Mouse (Mus musculus) cerebellum, adult 2 months (tissue): ENCODE measurements around the gene Tpt1. TPM values are rescaled to one million over a fixed set of nuclear protein-coding genes. Genes with fewer than 3 reads are reported as not detected.

Experiments used
- DNase-seq, 2 experiments: peaks; one replicate each; pipeline ENCODE4 v3.0.0; 2021
- H3K27ac ChIP-seq: fragments of 200-500 bp; 2 replicates; pipeline ENCODE4 v1.5.1; 2012; ENCODE audit warnings: low read length, control low read depth, inconsistent platforms; ENCODE audit not compliant: insufficient read depth
- H3K27me3 ChIP-seq: fragments of 200-500 bp; 2 replicates; pipeline ENCODE4 v1.6.1; 2012; ENCODE audit warnings: inconsistent platforms, mild to moderate bottlenecking, low read length, moderate library complexity; ENCODE audit not compliant: control insufficient read depth, insufficient read depth
- H3K4me1 ChIP-seq: fragments of 200-500 bp; 2 replicates; pipeline ENCODE4 v1.6.1; 2011; ENCODE audit warnings: low read length; ENCODE audit not compliant: control insufficient read depth, insufficient read depth
- H3K4me3 ChIP-seq: fragments of 200-500 bp; replicated peaks from 2 replicates; pipeline ENCODE3; 2011; ENCODE audit warnings: mild to moderate bottlenecking, low read depth, low read length, control low read depth; ENCODE audit not compliant: insufficient read depth
- CTCF ChIP-seq: fragments of 200-500 bp; IDR thresholded peaks from 2 replicates; pipeline ENCODE4 v1.5.1; 2011; ENCODE audit warnings: low read depth, mild to moderate bottlenecking, control low read depth, low read length, moderate library complexity, borderline replicate concordance; ENCODE audit not compliant: insufficient read depth
- POLR2A ChIP-seq: fragments of 200-500 bp; IDR thresholded peaks from 2 replicates; pipeline ENCODE4 v1.6.1; 2011; ENCODE audit warnings: low read length, control low read depth, borderline replicate concordance; ENCODE audit not compliant: insufficient read depth
- WGBS: fragments of 180-500 bp; shearing (Covaris S2); methylation state at CpG from one replicate; pipeline ENCODE4 v1.1.7; 2018; 5-methylcytosine and 5-hydroxymethylcytosine counted together
- polyA plus RNA-seq: library from polyadenylated mRNA; depleted of rRNA; stranded (reverse); fragments of >200 nt; gene quantifications from 2 replicates; pipeline ENCODE4 v1.2.3, GENCODE M21; 2012; rRNA removed

The Tpt1 gene
- polyA plus RNA-seq, 1 experiment: 753 TPM

DNA sequence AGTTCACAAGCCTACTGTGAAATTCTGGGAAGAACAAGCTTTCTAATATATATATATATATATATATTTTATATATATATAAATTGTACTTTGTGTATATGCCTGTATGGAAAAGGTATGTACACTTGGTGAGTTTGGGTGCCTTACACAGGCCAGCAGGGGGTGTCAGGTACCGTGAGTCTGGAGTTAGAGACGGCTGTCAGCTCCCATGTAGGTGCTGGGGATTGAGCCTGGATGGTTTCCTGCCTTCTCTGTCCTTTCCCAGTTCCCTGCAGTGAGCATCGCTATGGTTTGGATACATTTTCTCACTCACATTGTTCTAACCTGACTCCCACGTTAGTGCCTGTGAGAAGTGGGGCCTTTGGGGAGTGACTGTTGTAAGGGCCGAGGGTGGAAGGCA is 38.4 kb downstream of the Tpt1 start:
- no peak for DNase-seq
- H3K4me3 ChIP-seq: no peak overlapping the region
- H3K27me3 ChIP-seq: no peaks in the 10 kb centered on the region
- H3K27ac ChIP-seq: no peak overlapping the region
- WGBS: 58% methylated on average over 5 of the region's 5 CpGs
- no peak for TF ChIP-seq CTCF
- no peak for TF ChIP-seq POLR2A
- no peaks in the 10 kb centered on the region for H3K4me1 ChIP-seq

DNA sequence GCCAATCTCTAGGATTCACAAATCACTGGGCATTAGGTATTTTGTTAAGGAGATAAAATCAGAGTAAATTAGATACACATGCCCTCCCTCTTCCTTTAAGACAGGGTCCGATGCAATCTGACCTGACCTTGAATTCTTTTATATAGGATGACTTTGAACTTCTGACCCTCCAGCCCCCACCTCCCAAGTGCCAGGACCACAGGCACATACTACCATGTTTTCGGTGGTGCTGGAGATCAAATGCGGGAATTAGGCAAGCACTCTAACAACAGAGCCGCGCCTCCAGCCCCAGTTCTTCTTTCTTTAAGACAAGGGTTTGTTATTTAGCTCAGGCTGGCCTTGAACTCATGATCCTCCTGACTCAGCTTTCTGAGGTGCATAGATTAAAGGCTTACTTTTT is 39.0 kb downstream of the Tpt1 start:
- Histone ChIP-seq H3K4me3 (no peak overlapping the region), H3K4me1 (no peaks in the 10 kb centered on the region), H3K27me3 (no peaks in the 10 kb centered on the region), H3K27ac (no peak overlapping the region)
- DNase-seq: no peak
- TF ChIP-seq CTCF (no peak), POLR2A (no peak)
- 88% methylated on average over 5 of the region's 5 CpGs for WGBS

DNA sequence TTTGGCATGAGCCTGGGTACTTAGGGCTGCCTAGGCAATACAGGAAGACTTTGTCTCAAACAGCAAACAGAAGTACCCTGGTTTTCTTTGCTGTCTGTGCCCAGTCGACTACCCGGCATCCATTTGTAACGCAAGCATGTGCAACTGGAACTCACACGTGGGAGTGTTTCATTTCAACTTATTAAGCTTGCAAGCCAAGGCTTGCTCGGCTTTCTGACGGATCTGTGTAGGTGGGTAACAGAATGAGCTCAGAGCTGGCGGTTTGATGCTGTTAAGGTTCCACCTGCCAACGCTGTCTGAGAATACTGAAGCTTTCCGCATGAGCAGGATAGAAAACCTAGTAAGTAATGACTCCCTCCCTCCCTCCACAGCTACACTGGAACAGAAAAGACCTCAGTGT is 47.2 kb downstream of the Tpt1 start:
- Histone ChIP-seq H3K4me3 (no peak overlapping the region), H3K4me1 (no peaks in the 10 kb centered on the region), H3K27me3 (no peaks in the 10 kb centered on the region), H3K27ac (no peak overlapping the region)
- 85% methylated on average over 9 of the region's 9 CpGs for WGBS
- DNase-seq: no peak
- TF ChIP-seq POLR2A: no peak
- no peak for TF ChIP-seq CTCF

Other genes with a start within 250 kb of the Tpt1 start
- gene Erich6b, start 202.8 kb upstream of the Tpt1 start, polyA plus RNA-seq: not detected in 2 replicates
- gene Cog3, start 90.6 kb upstream of the Tpt1 start, polyA plus RNA-seq: 27.7 and 28.2 TPM in 2 replicates
- 9.9 and 12.2 TPM in 2 replicates for gene Slc25a30, start 58.1 kb upstream of the Tpt1 start, polyA plus RNA-seq
- gene Kctd4, start 109.9 kb downstream of the Tpt1 start, polyA plus RNA-seq: 3.0 and 3.5 TPM in 2 replicates
- 12.9 and 13.2 TPM in 2 replicates for gene Gtf2f2, start 165.8 kb downstream of the Tpt1 start, polyA plus RNA-seq